Mouse (Mus musculus): ENCODE data around the gene Shbg.
A peak's percentile ranks its signal among the peaks of the same experiment; 100 is the strongest.
"Not testable (repeated sequence)": the region's sequence is repeated elsewhere in the genome, so short reads cannot be mapped to it uniquely, and the experiment has no call there.

Shbg gene

GRCm38 (mm10) chr11:69632284-69633089 lies 14.8 kb upstream of the Shbg start, which contains the start of gene Fxr2:
TSS of gene Fxr2 (plus strand) at chr11:69632990.
- peak; percentile 100 for DNase-seq (ENCODE audit: low spot score)

GRCm38 (mm10) chr11:69629802-69630201 lies 12.1 kb upstream of the Shbg start:
- peak; percentile 64 for DNase-seq (ENCODE audit: low spot score)

- DNase-seq (ENCODE audit: low spot score): peak; percentile 86
Observed at GRCm38 (mm10) chr11:69628286-69628685, 10.6 kb upstream of the Shbg start.

- not testable (repeated sequence) for DNase-seq (ENCODE audit: low spot score)
Observed at GRCm38 (mm10) chr11:69624339-69624738, 6.6 kb upstream of the Shbg start.

GRCm38 (mm10) chr11:69623006-69623405 lies 5.3 kb upstream of the Shbg start:
- no peak for DNase-seq (ENCODE audit: low spot score)

- no peak for DNase-seq (ENCODE audit: low spot score)
Observed at GRCm38 (mm10) chr11:69622406-69622805, 4.7 kb upstream of the Shbg start.

- DNase-seq (ENCODE audit: low spot score): peak; percentile 81
Observed at GRCm38 (mm10) chr11:69621571-69622268, 4.0 kb upstream of the Shbg start, which contains the start of gene Sat2. TSS of gene Sat2 (plus strand) at chr11:69622024.

- DNase-seq (ENCODE audit: low spot score): no peak
Observed at GRCm38 (mm10) chr11:69620394-69621081, 2.8 kb upstream of the Shbg start.

GRCm38 (mm10) chr11:69616781-69617180 lies 924 bp downstream of the Shbg start:
- DNase-seq (ENCODE audit: low spot score): no peak

- not testable (repeated sequence) for DNase-seq (ENCODE audit: low spot score)
Observed at GRCm38 (mm10) chr11:69614257-69614588, 3.5 kb downstream of the Shbg start.

GRCm38 (mm10) chr11:69613553-69614256 lies 4.0 kb downstream of the Shbg start:
- DNase-seq (ENCODE audit: low spot score): peak; percentile 91

- no peak for DNase-seq (ENCODE audit: low spot score)
Observed at GRCm38 (mm10) chr11:69610899-69611298, 6.8 kb downstream of the Shbg start.

GRCm38 (mm10) chr11:69609416-69609815 lies 8.3 kb downstream of the Shbg start:
- no peak for DNase-seq (ENCODE audit: low spot score)

- DNase-seq (ENCODE audit: low spot score): no peak
Observed at GRCm38 (mm10) chr11:69608525-69608924, 9.2 kb downstream of the Shbg start.

- no peak for DNase-seq (ENCODE audit: low spot score)
Observed at GRCm38 (mm10) chr11:69606832-69607231, 10.9 kb downstream of the Shbg start.

- no peak for DNase-seq (ENCODE audit: low spot score)
Observed at GRCm38 (mm10) chr11:69606491-69606795, 11.3 kb downstream of the Shbg start.

GRCm38 (mm10) chr11:69605726-69606490 lies 11.8 kb downstream of the Shbg start, which contains the start of gene Atp1b2:
TSS of gene Atp1b2 (minus strand) at chr11:69605942.
- no peak for DNase-seq (ENCODE audit: low spot score)

GRCm38 (mm10) chr11:69604795-69605664 lies 12.7 kb downstream of the Shbg start:
- DNase-seq (ENCODE audit: low spot score): no peak

- no peak for DNase-seq (ENCODE audit: low spot score)
Observed at GRCm38 (mm10) chr11:69604347-69604746, 13.4 kb downstream of the Shbg start.

GRCm38 (mm10) chr11:69603516-69603915 lies 14.2 kb downstream of the Shbg start:
- no peak for DNase-seq (ENCODE audit: low spot score)

Data from adipocyte (in vitro differentiated cells).